Mouse (Mus musculus) thymus, postnatal 25 days (tissue): ENCODE data around the gene Cnn3.

Experiments
- DNase-seq: peaks from one replicate; pipeline ENCODE4 v3.0.0; 2022

Gene Cnn3

DNA sequence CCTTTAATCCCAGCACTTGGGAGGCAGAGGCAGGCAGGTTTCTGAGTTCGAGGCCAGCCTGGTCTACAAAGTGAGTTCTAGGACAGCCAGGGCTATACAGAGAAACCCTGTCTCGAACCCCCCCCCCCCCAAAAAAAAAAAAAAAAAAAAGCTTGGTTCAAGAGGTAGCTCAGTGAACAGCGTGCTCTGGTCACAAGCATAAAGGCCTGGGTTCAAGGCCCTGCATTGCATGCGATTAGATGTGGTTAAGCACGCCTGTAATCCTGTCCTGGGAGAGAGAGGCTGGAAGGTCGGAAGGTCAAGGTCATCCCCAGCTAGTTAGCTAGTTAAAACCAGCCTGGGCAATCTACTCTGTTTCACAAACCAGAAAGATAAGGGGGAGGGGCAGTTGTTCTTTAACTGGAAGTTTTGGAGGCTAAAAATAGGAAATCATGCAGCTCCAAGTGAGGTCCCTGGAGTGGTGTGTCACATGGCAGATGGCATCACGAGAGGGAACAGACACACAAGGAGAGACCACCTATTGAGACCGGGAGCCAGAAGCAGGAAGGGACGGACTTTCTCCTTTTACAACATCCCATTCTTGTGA lies 7.4 kb upstream of the Cnn3 start:
- DNase-seq = no peak

- no peak for DNase-seq
Measured at GRCm38 (mm10) chr3:121422405-121422804, 3.9 kb upstream of the Cnn3 start.

- peak; percentile 86 for DNase-seq
Measured at GRCm38 (mm10) chr3:121426621-121427519, 573 bp downstream of the Cnn3 start.

GRCm38 (mm10) chr3:121427520-121427908 lies 1.2 kb downstream of the Cnn3 start:
- DNase-seq = peak; percentile 26

DNA sequence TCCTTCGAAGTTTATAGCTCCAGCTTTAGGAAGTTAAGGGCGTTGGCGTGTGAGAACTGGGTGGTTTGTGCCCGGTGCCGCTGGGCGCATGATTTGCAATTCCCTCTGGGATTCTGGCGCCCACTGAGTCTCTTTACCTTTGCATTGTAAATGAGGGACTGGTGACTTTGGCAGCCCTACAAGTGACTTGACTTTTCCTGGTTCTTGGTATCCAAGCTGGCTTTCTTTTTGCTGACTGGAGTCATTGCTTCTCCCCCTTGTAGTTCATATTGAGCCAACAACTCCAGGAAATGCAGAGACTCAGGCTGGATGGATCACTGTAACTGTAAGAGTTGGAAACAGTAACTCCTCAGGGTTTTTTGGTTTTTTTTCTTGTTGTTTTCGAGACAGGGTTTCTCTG lies 1.9 kb downstream of the Cnn3 start:
- no peak for DNase-seq

DNA sequence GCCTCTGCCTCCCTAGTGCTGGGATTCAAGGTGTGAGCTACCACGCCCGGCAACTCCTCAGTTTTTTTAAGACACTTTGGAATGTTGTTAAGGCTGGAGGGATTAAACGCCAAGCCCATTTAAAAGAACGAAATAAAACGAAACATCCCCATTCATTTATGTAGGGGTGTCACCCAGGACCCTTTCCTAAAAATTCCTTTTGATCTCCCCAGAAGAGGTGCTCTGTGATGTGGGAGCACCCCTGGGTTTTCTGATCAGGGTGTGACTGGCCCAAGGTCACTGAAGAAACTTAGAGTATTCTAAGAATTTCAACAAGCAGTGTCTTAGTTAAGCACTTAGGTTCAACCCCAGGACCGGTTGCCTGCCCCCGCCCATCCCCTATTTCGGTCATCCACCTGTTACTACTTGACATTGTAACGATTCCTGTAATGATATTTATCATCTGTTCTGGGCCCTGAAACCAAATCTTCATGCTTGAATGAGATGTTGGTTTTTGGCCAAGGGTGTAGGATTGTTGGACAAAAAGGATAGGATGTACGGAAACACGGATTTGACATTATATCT lies 2.5 kb downstream of the Cnn3 start:
- DNase-seq = no peak

DNA sequence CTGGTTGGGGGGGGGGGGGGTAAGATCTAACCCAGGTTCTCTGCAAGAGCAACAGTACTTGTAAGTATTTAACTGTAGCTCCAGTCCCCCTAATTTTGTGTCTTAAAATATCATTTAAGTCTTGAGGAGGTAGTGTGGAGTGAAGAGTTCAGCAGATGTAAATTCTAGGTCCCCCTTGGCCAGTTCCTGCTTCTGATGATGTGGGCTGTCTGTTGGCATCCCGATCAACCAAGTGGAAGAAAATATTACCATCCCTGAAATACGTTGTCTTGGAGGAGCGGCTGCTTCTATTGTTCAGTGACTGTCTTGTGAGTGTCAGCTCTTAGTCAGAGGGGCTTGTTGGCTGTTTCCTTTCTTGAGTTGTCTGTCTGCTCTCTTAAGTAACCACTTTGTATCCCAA lies 3.2 kb downstream of the Cnn3 start:
- no peak for DNase-seq

DNA sequence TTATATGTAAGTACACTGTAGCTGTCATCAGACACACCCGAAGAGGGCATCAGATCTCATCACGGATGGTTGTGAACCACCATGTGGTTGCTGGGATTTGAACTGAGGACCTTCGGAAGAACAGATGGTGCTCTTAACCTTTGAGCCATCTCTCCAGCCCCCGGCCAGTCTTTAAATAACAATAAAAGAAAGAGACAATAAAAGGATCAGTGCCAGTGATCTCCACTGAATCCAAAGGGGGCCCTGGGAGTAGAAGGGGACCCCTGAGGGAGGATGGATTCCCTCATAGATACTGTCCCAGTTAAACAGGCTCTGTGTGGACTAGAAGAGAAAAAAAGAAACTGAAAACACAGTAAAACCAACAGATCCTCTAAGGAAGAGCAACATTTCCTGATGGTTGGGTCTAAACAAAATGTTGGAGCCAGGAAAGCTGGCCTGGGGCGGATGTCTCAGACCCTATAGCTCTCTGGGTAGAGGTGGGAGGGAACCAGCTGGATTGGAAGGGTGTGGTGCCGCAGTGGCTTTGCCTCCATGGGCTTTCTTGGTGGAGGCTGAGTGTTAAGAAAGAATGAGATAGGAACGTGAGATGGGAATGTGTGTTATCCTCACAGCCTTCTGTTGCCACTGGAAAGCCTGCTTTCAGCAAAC lies 4.1 kb downstream of the Cnn3 start:
- no peak for DNase-seq

DNA sequence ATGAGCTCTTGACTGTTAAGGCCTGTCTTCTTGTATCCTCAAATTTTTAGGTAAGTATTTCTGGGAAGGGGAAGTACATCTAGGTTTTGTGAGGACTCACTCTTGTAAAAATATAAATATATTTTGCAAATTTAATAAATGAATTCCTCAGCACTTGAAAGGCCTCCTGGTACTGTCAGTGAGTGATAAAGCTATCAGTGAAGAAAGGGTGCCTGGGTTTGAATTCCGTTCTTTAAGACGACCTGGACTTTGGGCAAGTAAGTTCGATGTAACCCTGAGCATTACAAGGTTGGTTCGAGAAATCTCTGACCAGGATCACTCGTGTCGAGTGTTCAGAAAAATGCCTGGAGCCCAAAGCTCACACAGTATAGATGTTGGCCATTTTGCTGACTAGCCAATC lies 7.1 kb downstream of the Cnn3 start:
- no peak for DNase-seq

DNA sequence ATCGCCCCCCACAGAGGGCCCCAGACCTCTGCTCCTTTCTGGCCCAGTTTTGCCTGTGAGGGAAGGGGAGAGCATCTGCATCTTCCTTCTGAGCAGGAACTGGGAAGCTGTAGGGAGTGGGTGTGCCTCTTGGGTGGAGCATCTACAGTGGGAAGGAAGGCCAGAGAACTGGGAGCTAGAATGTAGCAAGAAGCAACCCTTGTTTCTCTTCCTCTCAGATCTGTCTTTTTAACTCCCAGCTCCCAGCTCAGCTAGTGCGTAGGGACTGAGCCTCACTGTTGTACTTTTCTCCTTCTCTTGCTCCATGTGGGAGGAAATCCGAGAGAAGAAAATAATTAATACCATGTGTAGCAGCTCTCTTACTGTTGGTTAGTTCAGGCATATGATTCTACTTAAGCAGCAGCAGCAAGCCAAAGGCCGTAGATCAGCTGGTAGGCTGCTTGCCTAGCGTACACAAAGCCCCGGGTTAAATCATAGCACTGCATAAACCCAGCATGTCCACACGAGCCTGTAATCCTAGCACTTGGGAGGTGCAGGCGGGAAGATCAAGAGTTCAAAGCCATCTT lies 7.8 kb downstream of the Cnn3 start:
- DNase-seq = no peak

DNA sequence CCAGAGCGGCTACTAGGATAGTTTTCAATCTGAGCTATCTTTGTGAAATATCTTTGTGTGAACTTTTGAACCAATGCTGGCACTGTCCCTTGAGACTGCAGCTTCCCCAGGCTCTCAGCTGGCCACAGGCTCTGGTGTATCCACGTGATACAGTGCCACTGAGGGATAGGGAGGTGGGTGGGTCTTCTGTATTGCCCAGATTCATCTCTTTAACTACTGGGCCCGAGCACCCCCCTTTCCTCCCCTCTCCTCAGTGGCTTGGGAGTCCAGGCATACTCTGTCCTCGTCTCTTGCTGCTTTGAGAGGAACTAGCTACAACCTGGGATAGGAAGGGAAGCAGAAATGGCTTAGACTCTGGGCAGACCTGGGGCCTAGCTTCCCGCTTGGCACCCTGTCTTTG lies 9.0 kb downstream of the Cnn3 start:
- DNase-seq = no peak

DNA sequence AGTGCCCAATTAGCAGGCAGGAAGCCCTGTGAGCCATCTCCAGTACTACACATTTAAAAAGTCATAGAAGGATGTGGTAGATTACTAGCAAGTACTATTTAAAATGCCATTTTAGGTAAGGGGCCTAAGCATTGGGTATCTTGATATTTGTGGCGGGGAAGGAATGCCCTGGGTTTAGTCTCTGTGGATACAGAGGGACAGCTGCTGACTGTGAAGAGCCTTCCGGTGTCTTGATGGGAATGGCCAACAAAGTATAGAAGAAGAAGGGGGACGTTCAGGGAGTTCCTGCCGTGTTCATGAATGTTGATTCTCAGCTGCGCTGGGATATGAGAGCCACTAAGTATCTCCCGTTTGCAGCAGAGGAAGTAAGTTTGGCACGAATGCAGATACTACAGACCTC lies 10.8 kb downstream of the Cnn3 start:
- DNase-seq = no peak

GRCm38 (mm10) chr3:121437996-121438395 lies 11.7 kb downstream of the Cnn3 start:
- DNase-seq = no peak

GRCm38 (mm10) chr3:121439623-121440161 lies 13.4 kb downstream of the Cnn3 start:
- DNase-seq = no peak

- DNase-seq = no peak
Measured at GRCm38 (mm10) chr3:121441504-121441903, 15.2 kb downstream of the Cnn3 start.

- no peak for DNase-seq
Measured at GRCm38 (mm10) chr3:121442288-121442687, 16.0 kb downstream of the Cnn3 start.

- peak; percentile 25 for DNase-seq
Measured at GRCm38 (mm10) chr3:121443861-121444271, 17.6 kb downstream of the Cnn3 start.

- DNase-seq = no peak
Measured at GRCm38 (mm10) chr3:121444414-121444813, 18.1 kb downstream of the Cnn3 start.

DNA sequence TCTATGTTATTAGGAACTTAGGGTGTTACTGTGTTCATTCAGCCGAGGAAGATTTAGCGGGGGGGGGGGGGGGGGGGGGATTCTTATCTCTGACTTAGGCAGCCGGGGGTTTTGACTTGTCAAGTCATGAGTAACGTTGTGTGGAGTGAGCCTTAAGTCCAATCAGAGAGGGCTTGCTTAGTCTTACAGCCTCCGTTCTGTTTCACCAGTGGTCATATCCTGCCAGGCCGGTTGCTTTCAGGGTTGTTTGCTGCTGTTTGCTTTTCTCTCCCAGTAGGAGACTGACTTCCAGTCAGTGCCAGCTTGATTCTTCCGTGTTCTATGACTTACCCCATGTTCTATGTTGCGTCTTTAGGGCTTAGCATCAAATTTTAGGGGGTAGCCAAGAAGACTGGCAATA lies 20.2 kb downstream of the Cnn3 start:
- no peak for DNase-seq

- DNase-seq = no peak
Measured at GRCm38 (mm10) chr3:121448029-121448468, 21.8 kb downstream of the Cnn3 start.

- no peak for DNase-seq
Measured at GRCm38 (mm10) chr3:121448606-121449005, 22.3 kb downstream of the Cnn3 start.

DNA sequence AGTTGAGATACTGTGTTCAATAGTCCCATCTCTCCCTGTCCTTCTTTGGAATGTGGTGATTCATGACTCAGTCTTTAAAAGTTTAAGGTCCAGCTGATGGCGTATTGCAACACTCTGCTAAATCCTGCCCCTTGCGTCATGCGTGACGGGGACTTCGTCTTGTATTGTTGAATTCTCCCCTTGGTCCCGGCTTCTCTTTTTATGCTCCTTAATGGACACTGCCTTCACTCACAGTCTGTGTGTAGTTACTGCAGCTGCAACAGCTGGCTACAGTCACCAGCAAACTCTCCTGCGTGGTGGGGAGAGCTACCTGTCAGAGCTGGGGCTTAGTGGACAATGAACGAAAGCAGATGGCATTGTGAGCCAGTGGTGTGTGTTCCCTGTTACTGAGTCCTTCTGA lies 23.2 kb downstream of the Cnn3 start:
- no peak for DNase-seq

GRCm38 (mm10) chr3:121451404-121451803 lies 25.1 kb downstream of the Cnn3 start:
- no peak for DNase-seq
